Comparison of ENCODE assay signal across 32 mouse cellular contexts in genomic region chr12:40027846-40028245, GRCm38 (mm10). TPM values are rescaled to one million over a fixed set of nuclear protein-coding genes. Genes with fewer than 3 reads are reported as not detected.
DNase-seq lines count a peak whose midpoint lies in the region; ATAC-seq and TF ChIP-seq lines count a peak whose summit lies in the region.
"Had no signal": no experiment of that assay in that cellular context is flagged by ENCODE, and none has a peak within 500 bp of the region (broad histone marks: within the 10 kb centered on the region; RNA-seq: fewer than 3 reads in every experiment).

No protein-coding gene starts in this region.

- no peak for TF ChIP-seq CTCF in liver, adult 2 months (IDR thresholded peaks at IDR 0.05; ENCODE audit: low read depth, low read length)

- no peak for TF ChIP-seq POLR2A in liver, adult 2 months (IDR thresholded peaks at IDR 0.05; ENCODE audit: extremely low read depth, insufficient read depth, low read length)

- peak overlapping the region; percentile 48 for H3K4me2 ChIP-seq in liver, embryonic 15.5 days
- H3K4me2 ChIP-seq: embryonic facial prominence, embryonic 15.5 days; forebrain, embryonic 15.5 days; heart, embryonic 13.5 days; hindbrain, embryonic 15.5 days; limb, embryonic 12.5 days; neural tube, embryonic 12.5 days had no signal

- no peak overlapping the region for H3K9ac ChIP-seq in liver, adult 2 months (ENCODE audit: low read depth, low read length)
- H3K9ac ChIP-seq in liver, embryonic 15.5 days = no peak overlapping the region
- H3K9ac ChIP-seq: embryonic facial prominence, embryonic 15.5 days; forebrain, embryonic 15.5 days; heart, embryonic 13.5 days; hindbrain, embryonic 15.5 days; limb, embryonic 12.5 days; neural tube, embryonic 12.5 days had no signal

- no peaks in the 10 kb centered on the region for H3K27me3 ChIP-seq in liver, adult 2 months (ENCODE audit: control insufficient read depth, insufficient read depth, low read length)
- H3K27me3 ChIP-seq in liver, embryonic 15.5 days = no peaks in the 10 kb centered on the region
- H3K27me3 ChIP-seq: embryonic facial prominence, embryonic 15.5 days; forebrain, embryonic 15.5 days; heart, embryonic 13.5 days; hindbrain, embryonic 15.5 days; limb, embryonic 12.5 days; neural tube, embryonic 12.5 days had no signal

- peak; percentile 67 for DNase-seq in liver, adult 2 months (ENCODE audit: extremely low read depth, low read depth, low spot score)
- DNase-seq in liver (no peak), MN1 (ENCODE audit: low spot score) (no peak)
- DNase-seq in kidney, adult 18-20 months = no peak
- no peak for DNase-seq in retina, embryonic 14.5 days (ENCODE audit: low spot score)
- DNase-seq: adrenal gland, adult 2 months; adrenal gland, postnatal 36 days; cerebellum, adult 8-10 months; cerebellum, postnatal 25 days; heart, postnatal 10 days; kidney, adult 8-10 months; kidney, postnatal 10 days; lung, adult 2 months; lung, postnatal 10 days; thymus, adult 2 months; thymus, postnatal 36 days had no signal

- no peaks in the 10 kb centered on the region for H3K36me3 ChIP-seq in liver, adult 2 months (ENCODE audit: control insufficient read depth, insufficient read depth, low read length)
- peaks cover 13% of the 10 kb centered on the region; the same call in 1 of the 2 replicates for H3K36me3 ChIP-seq in liver, embryonic 15.5 days (replicated peaks)
- H3K36me3 ChIP-seq: embryonic facial prominence, embryonic 10.5 days; forebrain, embryonic 10.5 days; forebrain, embryonic 15.5 days; limb, embryonic 12.5 days; neural tube, embryonic 12.5 days had no signal

- H3K27ac ChIP-seq in liver, adult 2 months (replicated peaks; ENCODE audit: insufficient read depth, low read depth, low read length) = no peak overlapping the region
- peak overlapping the region; percentile 84 for H3K27ac ChIP-seq in liver, embryonic 15.5 days (replicated peaks)
- H3K27ac ChIP-seq: embryonic facial prominence, embryonic 10.5 days; embryonic facial prominence, embryonic 15.5 days; forebrain, embryonic 10.5 days; forebrain, embryonic 15.5 days; heart, embryonic 13.5 days; hindbrain, embryonic 10.5 days; hindbrain, embryonic 15.5 days; limb, embryonic 12.5 days; midbrain, embryonic 10.5 days; neural tube, embryonic 12.5 days had no signal

- H3K9me3 ChIP-seq in liver, embryonic 15.5 days (replicated peaks) = no peaks in the 10 kb centered on the region
- H3K9me3 ChIP-seq: embryonic facial prominence, embryonic 10.5 days; embryonic facial prominence, embryonic 15.5 days; forebrain, embryonic 10.5 days; forebrain, embryonic 15.5 days; hindbrain, embryonic 15.5 days; limb, embryonic 12.5 days; midbrain, embryonic 10.5 days had no signal

- H3K4me1 ChIP-seq in liver, adult 2 months (ENCODE audit: control insufficient read depth, insufficient read depth, low read length) = peaks cover 8% of the 10 kb centered on the region; the same call in 1 of the 2 replicates
- peaks cover 41% of the 10 kb centered on the region for H3K4me1 ChIP-seq in liver, embryonic 15.5 days (replicated peaks)
- H3K4me1 ChIP-seq: embryonic facial prominence, embryonic 10.5 days; embryonic facial prominence, embryonic 15.5 days; forebrain, embryonic 10.5 days; forebrain, embryonic 15.5 days; hindbrain, embryonic 10.5 days; hindbrain, embryonic 15.5 days; limb, embryonic 12.5 days; midbrain, embryonic 10.5 days; neural tube, embryonic 12.5 days had no signal

- H3K79me2 ChIP-seq in liver, adult 2 months (ENCODE audit: control insufficient read depth, insufficient read depth, low read length) = no peaks in the 10 kb centered on the region; the same call in 1 of the 2 replicates

- peak; percentile 46 for ATAC-seq in erythroid progenitor cell, adult 5-6 weeks (replicated peaks; ENCODE audit: low FRiP score, poor library complexity, severe bottlenecking)
- peak; percentile 56 for ATAC-seq in liver, embryonic 15.5 days (ENCODE audit: insufficient read depth)
- ATAC-seq: activated CD4-positive, CD25-positive, alpha-beta regulatory T cell, adult 4 months; CD4-positive, CD25-positive, alpha-beta regulatory T cell, adult 4 months; forebrain, embryonic 15.5 days; inflammation-experienced regulatory T-cells, adult 6 months had no signal

- no peak overlapping the region for H3K4me3 ChIP-seq in liver, adult 2 months (ENCODE audit: insufficient read depth, low read depth, low read length)
- H3K4me3 ChIP-seq in liver, embryonic 15.5 days (replicated peaks) = no peak overlapping the region
- H3K4me3 ChIP-seq: embryonic facial prominence, embryonic 10.5 days; embryonic facial prominence, embryonic 15.5 days; forebrain, embryonic 10.5 days; forebrain, embryonic 15.5 days; heart, embryonic 13.5 days; hindbrain, embryonic 10.5 days; hindbrain, embryonic 15.5 days; limb, embryonic 12.5 days; midbrain, embryonic 10.5 days; myocyte; neural tube, embryonic 12.5 days had no signal

- 64% methylated on average over 3 of the region's 3 CpGs for whole genome bisulfite sequencing in liver, adult 2 months
- WGBS in liver, embryonic 15.5 days (ENCODE audit: insufficient replicate concordance) = 57% methylated on average over 3 of the region's 3 CpGs

RNA-seq across cellular contexts. Expression of gene Arl4a, which starts 10.0 kb away (rescaled TPM):
- 12.4 and 16.9 TPM in 2 replicates for total RNA-seq in liver, adult 2 months (2014; rRNA removed)
- polyA plus RNA-seq in liver, adult 2 months (2012; rRNA removed) = 7.3 and 9.0 TPM in 2 replicates
- 156 and 200 TPM in 2 replicates for total RNA-seq in erythroid progenitor cell, adult 5-6 weeks (2015; ENCODE audit: low replicate concordance)
- total RNA-seq in erythroid progenitor cell, adult 5-6 weeks (2017; ENCODE audit: low replicate concordance) = 68.2 and 92.8 TPM in 2 replicates
- polyA plus RNA-seq in liver, embryonic 15.5 days (2015; fragmentation: Nextera tagmentation; extraction: Ambion mirVana) = 81.6 and 91.3 TPM in 2 replicates
